22 mouse cellular contexts compared by ENCODE assay signal in the genomic region with DNA sequence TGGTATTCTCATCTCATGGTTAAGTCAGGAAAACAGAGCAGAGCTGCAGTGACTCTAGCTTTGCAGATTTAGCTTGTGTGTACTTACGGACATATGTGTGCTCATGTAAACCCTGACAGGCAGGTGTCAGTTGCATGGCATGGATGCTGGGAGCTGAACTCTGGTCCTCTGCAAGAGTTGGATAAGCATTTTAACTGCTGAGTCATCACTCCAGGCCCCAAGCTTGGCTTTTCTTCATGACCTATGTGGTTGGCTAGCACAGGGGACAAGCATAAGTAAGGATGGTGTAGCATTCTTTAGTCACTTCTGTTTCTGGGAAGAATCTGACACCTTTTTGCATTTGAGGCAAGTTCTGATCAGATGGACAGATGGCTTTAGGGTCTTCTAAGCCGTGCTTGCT.
DNase-seq lines count a peak whose midpoint lies in the region; ATAC-seq and TF ChIP-seq lines count a peak whose summit lies in the region.
"Had no signal": no experiment of that assay in that cellular context is flagged by ENCODE, and none has a peak within 500 bp of the region (broad histone marks: within the 10 kb centered on the region; RNA-seq: fewer than 3 reads in every experiment).

No protein-coding gene starts in this region.

- TF ChIP-seq POLR2A in CH12.LX (IDR thresholded peaks at IDR 0.05; ENCODE audit: low read depth, low read length) = no peak

- H3K9me3 ChIP-seq in midbrain, embryonic 11.5 days (ENCODE audit: control insufficient read depth, low read length) = no peaks in the 10 kb centered on the region
- H3K9me3 ChIP-seq in midbrain, embryonic 13.5 days = no peaks in the 10 kb centered on the region
- H3K9me3 ChIP-seq in CH12.LX (replicated peaks; ENCODE audit: low read length) = no peaks in the 10 kb centered on the region
- H3K9me3 ChIP-seq in ES-E14 (ENCODE audit: control insufficient read depth, insufficient read depth, low read depth, low read length) = no peaks in the 10 kb centered on the region
- H3K9me3 ChIP-seq: G1E had no signal

- intact Hi-C loops in left cerebral cortex, adult 2 months (cut with DNase I) = no loop called here

- H3K27ac ChIP-seq in midbrain, embryonic 11.5 days (ENCODE audit: low read depth, low read length) = no peak overlapping the region
- no peak overlapping the region for H3K27ac ChIP-seq in midbrain, embryonic 13.5 days
- H3K27ac ChIP-seq in CH12.LX (ENCODE audit: insufficient read depth, low read depth) (no peak overlapping the region), ES-E14 (ENCODE audit: insufficient read depth, low read depth, low read length, poor library complexity, severe bottlenecking) (no peak overlapping the region)
- H3K27ac ChIP-seq in left cerebral cortex, adult 2 months = no peak overlapping the region

- peak; percentile 45 for DNase-seq in midbrain, embryonic 11.5 days (ENCODE audit: low spot score, missing footprints)
- DNase-seq in CH12.LX (ENCODE audit: extremely low read depth) (no peak), ES-E14 (ENCODE audit: low read depth, low spot score) (no peak)
- DNase-seq in left cerebral cortex, adult 2 months (ENCODE audit: extremely low spot score in 1 of 2, low spot score in 2 of 2) = no peak
- no peak for DNase-seq in kidney, postnatal 14 days
- DNase-seq: adrenal gland, adult 2 months; adrenal gland, adult 8-10 months; adrenal gland, postnatal 10 days; adrenal gland, postnatal 14 days; adrenal gland, postnatal 25 days; adrenal gland, postnatal 36 days; B cell, adult 2 months; cerebellum, adult 11 months; cerebellum, adult 11-12 months; cerebellum, adult 18-20 months; cerebellum, adult 2 months; cerebellum, adult 8-10 months had no signal

- TF ChIP-seq EP300 in CH12.LX (IDR thresholded peaks at IDR 0.05; ENCODE audit: low read length) = no peak

- H3K4me3 ChIP-seq in midbrain, embryonic 11.5 days (ENCODE audit: low read depth, low read length) = no peak overlapping the region
- no peak overlapping the region for H3K4me3 ChIP-seq in midbrain, embryonic 13.5 days (replicated peaks)
- H3K4me3 ChIP-seq in CH12.LX (replicated peaks in 1 of 3; ENCODE audit: low read depth in 2 of 3, low read length in 2 of 3, poor library complexity in 1 of 3) = no peak overlapping the region
- H3K4me3 ChIP-seq in ES-E14 (ENCODE audit: insufficient read depth in 1 of 2, low read depth in 1 of 2, low read length in 2 of 2, poor library complexity in 1 of 2, severe bottlenecking in 1 of 2) = no peak overlapping the region
- H3K4me3 ChIP-seq in left cerebral cortex, adult 2 months = no peak overlapping the region

- TF ChIP-seq CTCF in CH12.LX (conservative IDR thresholded peaks at IDR 0.05 in 1 of 2, IDR thresholded peaks at IDR 0.05 in 1 of 2; ENCODE audit: low read depth in 2 of 2, low read length in 2 of 2) = no peak
- TF ChIP-seq CTCF in left cerebral cortex, adult 2 months (IDR thresholded peaks at IDR 0.05) = no peak

- no peaks in the 10 kb centered on the region for H3K79me2 ChIP-seq in CH12.LX (replicated peaks; ENCODE audit: control insufficient read depth, extremely low read depth, insufficient read depth, poor library complexity, severe bottlenecking)

- dilution Hi-C loops in CH12.LX (cut with MboI; ENCODE audit: extremely low pct_ligation_motif_present, extremely low pct_unique_long_range_greater_than_20kb, low sequenced_read_pairs) = no loop called here

- no peaks in the 10 kb centered on the region for H3K27me3 ChIP-seq in midbrain, embryonic 11.5 days (ENCODE audit: control insufficient read depth, insufficient read depth, low read length)
- H3K27me3 ChIP-seq in midbrain, embryonic 13.5 days = no peaks in the 10 kb centered on the region
- no peaks in the 10 kb centered on the region for H3K27me3 ChIP-seq in CH12.LX (replicated peaks)
- H3K27me3 ChIP-seq: Patski had no signal

- no peak for ATAC-seq in midbrain, embryonic 11.5 days (ENCODE audit: low FRiP score)
- ATAC-seq in midbrain, embryonic 13.5 days = no peak
- ATAC-seq: activated CD4-positive, CD25-positive, alpha-beta regulatory T cell, adult 4 months; CD4-positive, CD25-positive, alpha-beta regulatory T cell, adult 4 months; Patski had no signal

- H3K4me1 ChIP-seq in midbrain, embryonic 11.5 days (ENCODE audit: control insufficient read depth, insufficient read depth, low read length) = no peaks in the 10 kb centered on the region
- H3K4me1 ChIP-seq in midbrain, embryonic 13.5 days (replicated peaks) = no peaks in the 10 kb centered on the region
- H3K4me1 ChIP-seq in CH12.LX (ENCODE audit: control insufficient read depth in 1 of 2, insufficient read depth in 2 of 2) (no peaks in the 10 kb centered on the region), ES-E14 (ENCODE audit: control insufficient read depth in 2 of 2, insufficient read depth in 2 of 2, low read length in 2 of 2, poor library complexity in 1 of 2) (no peaks in the 10 kb centered on the region)

- H3K9ac ChIP-seq in midbrain, embryonic 11.5 days (ENCODE audit: low read length) = no peak overlapping the region
- no peak overlapping the region for H3K9ac ChIP-seq in midbrain, embryonic 13.5 days (replicated peaks)
- H3K9ac ChIP-seq in CH12.LX (ENCODE audit: insufficient read depth, low read depth) (no peak overlapping the region), ES-E14 (ENCODE audit: insufficient read depth, low read depth, low read length, poor library complexity, severe bottlenecking) (no peak overlapping the region)

- in situ Hi-C loops in CH12.LX (cut with MboI; ENCODE audit: low pct_ligation_motif_present, low pct_unique_long_range_greater_than_20kb, low sequenced_read_pairs) (no loop called here), ES-E14 (cut with MboI; ENCODE audit: low sequenced_read_pairs in 2 of 2, unreplicated experiment in 2 of 2) (no loop called here)

- H3K4me2 ChIP-seq in midbrain, embryonic 11.5 days = no peak overlapping the region
- H3K4me2 ChIP-seq in midbrain, embryonic 13.5 days (replicated peaks) = no peak overlapping the region
- H3K4me2 ChIP-seq in CH12.LX (ENCODE audit: insufficient read depth, low read depth, poor library complexity, severe bottlenecking) = no peak overlapping the region

- H3K36me3 ChIP-seq in midbrain, embryonic 11.5 days (ENCODE audit: control insufficient read depth, insufficient read depth, low read length) = no peaks in the 10 kb centered on the region
- H3K36me3 ChIP-seq in midbrain, embryonic 13.5 days = no peaks in the 10 kb centered on the region
- no peaks in the 10 kb centered on the region for H3K36me3 ChIP-seq in CH12.LX (replicated peaks in 1 of 2; ENCODE audit: control insufficient read depth in 1 of 2, insufficient read depth in 1 of 2, low read length in 1 of 2)
- no peaks in the 10 kb centered on the region for H3K36me3 ChIP-seq in ES-E14 (ENCODE audit: control insufficient read depth, insufficient read depth, low read length, poor library complexity, severe bottlenecking)
- H3K36me3 ChIP-seq: G1E had no signal

- 95% methylated on average over 2 of the region's 2 CpGs for WGBS in midbrain, embryonic 11.5 days
- 92% methylated on average over 2 of the region's 2 CpGs for WGBS in midbrain, embryonic 13.5 days

- no peak for TF ChIP-seq RAD21 in CH12.LX (IDR thresholded peaks at IDR 0.05; ENCODE audit: low read depth, low read length)

TF ChIP-seq in CH12.LX, 34 proteins besides CTCF, POLR2A, EP300 and RAD21:
- no peak for TF ChIP-seq NRF1 (IDR thresholded peaks at IDR 0.05; ENCODE audit: low read depth, low read length)
- 0 out of 2 replicates have a peak, but pooled peaks have one; percentile 51 for TF ChIP-seq MAFK (IDR thresholded peaks at IDR 0.05; ENCODE audit: insufficient replicate concordance, low read length)

TF ChIP-seq in ES-E14, 5 proteins besides CTCF, POLR2A, EP300 and RAD21:
- TF ChIP-seq ZC3H11A (IDR thresholded peaks at IDR 0.05; ENCODE audit: borderline replicate concordance, low read depth, low read length) (no peak), HCFC1 (IDR thresholded peaks at IDR 0.05; ENCODE audit: borderline replicate concordance, insufficient read depth, low read length) (no peak), MAFK (IDR thresholded peaks at IDR 0.05; ENCODE audit: insufficient read depth, low read depth, low read length) (peak; percentile 74)
